Comparison of ENCODE assay signal across 15 mouse cellular contexts in the genomic region with DNA sequence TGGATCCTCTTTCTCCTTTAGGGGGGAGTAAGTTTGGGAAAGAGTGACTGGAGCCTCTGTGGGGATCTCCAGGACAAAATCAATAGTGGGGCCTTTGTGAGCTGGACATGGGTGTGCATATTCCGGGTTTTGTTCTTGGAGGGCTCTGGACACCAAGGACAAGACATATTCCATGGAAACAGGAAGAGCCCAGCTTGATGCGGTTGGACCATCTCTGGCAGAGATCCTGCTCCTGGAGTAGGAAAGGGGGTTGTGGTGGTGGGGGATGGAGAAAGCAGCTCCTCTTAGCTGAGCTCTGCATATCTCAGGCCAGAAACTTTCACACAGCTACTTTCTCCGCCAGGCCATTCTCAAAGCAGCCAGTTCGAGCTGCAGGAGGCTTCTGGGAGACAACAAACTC. TPM values are rescaled to one million over a fixed set of nuclear protein-coding genes. Genes with fewer than 3 reads are reported as not detected.
A peak's percentile ranks its signal among the peaks of the same experiment; 100 is the strongest.
DNase-seq lines count a peak whose midpoint lies in the region; ATAC-seq lines count a peak whose summit lies in the region.
"Had no signal": no experiment of that assay in that cellular context is flagged by ENCODE, and none has a peak within 500 bp of the region (broad histone marks: within the 10 kb centered on the region; RNA-seq: fewer than 3 reads in every experiment).

No protein-coding gene starts in this region.

- H3K9me3 ChIP-seq in heart, embryonic 16.5 days (replicated peaks; ENCODE audit: control insufficient read depth, low read length) = no peaks in the 10 kb centered on the region
- H3K9me3 ChIP-seq in heart, embryonic 11.5 days (replicated peaks; ENCODE audit: control insufficient read depth, low read length) = no peaks in the 10 kb centered on the region
- no peaks in the 10 kb centered on the region for H3K9me3 ChIP-seq in neural tube, embryonic 13.5 days
- no peaks in the 10 kb centered on the region for H3K9me3 ChIP-seq in neural tube, embryonic 15.5 days (replicated peaks)
- no peaks in the 10 kb centered on the region for H3K9me3 ChIP-seq in limb, embryonic 15.5 days
- H3K9me3 ChIP-seq in stomach, embryonic 16.5 days (replicated peaks; ENCODE audit: control insufficient read depth, low read length) = no peaks in the 10 kb centered on the region

- peak overlapping the region; percentile 52 for H3K27ac ChIP-seq in heart, embryonic 16.5 days (ENCODE audit: low read length)
- no peak overlapping the region for H3K27ac ChIP-seq in heart, embryonic 11.5 days (ENCODE audit: low read depth, low read length)
- peak overlapping the region; percentile 38; the same call in 1 of the 2 replicates for H3K27ac ChIP-seq in neural tube, embryonic 13.5 days (replicated peaks)
- no peak overlapping the region for H3K27ac ChIP-seq in neural tube, embryonic 15.5 days (replicated peaks)
- H3K27ac ChIP-seq in limb, embryonic 15.5 days = no peak overlapping the region
- peak overlapping the region; percentile 17; the same call in 1 of the 2 replicates for H3K27ac ChIP-seq in stomach, embryonic 16.5 days (ENCODE audit: low read length)
- H3K27ac ChIP-seq: macrophage had no signal

- H3K36me3 ChIP-seq in heart, embryonic 16.5 days (ENCODE audit: control insufficient read depth, insufficient read depth) = no peaks in the 10 kb centered on the region
- no peaks in the 10 kb centered on the region for H3K36me3 ChIP-seq in heart, embryonic 11.5 days (ENCODE audit: control insufficient read depth, insufficient read depth, low read length)
- H3K36me3 ChIP-seq in neural tube, embryonic 13.5 days = no peaks in the 10 kb centered on the region
- H3K36me3 ChIP-seq in neural tube, embryonic 15.5 days = no peaks in the 10 kb centered on the region
- no peaks in the 10 kb centered on the region for H3K36me3 ChIP-seq in limb, embryonic 15.5 days
- no peaks in the 10 kb centered on the region for H3K36me3 ChIP-seq in stomach, embryonic 16.5 days (ENCODE audit: control insufficient read depth, insufficient read depth, low read length)

- peaks cover 2% of the 10 kb centered on the region; the same call in 1 of the 2 replicates for H3K4me1 ChIP-seq in heart, embryonic 16.5 days (ENCODE audit: control insufficient read depth, insufficient read depth, low read length)
- peaks cover 8% of the 10 kb centered on the region for H3K4me1 ChIP-seq in heart, embryonic 11.5 days (ENCODE audit: control insufficient read depth, insufficient read depth, low read length)
- H3K4me1 ChIP-seq in neural tube, embryonic 13.5 days (replicated peaks) = no peaks in the 10 kb centered on the region
- no peaks in the 10 kb centered on the region for H3K4me1 ChIP-seq in neural tube, embryonic 15.5 days
- H3K4me1 ChIP-seq in limb, embryonic 15.5 days = no peaks in the 10 kb centered on the region
- no peaks in the 10 kb centered on the region for H3K4me1 ChIP-seq in stomach, embryonic 16.5 days (ENCODE audit: control insufficient read depth, insufficient read depth, low read length)

- ATAC-seq in heart, embryonic 16.5 days (replicated peaks; ENCODE audit: extremely low read depth, insufficient read depth, low FRiP score) = no peak
- ATAC-seq in heart, embryonic 11.5 days (replicated peaks; ENCODE audit: insufficient number of reproducible peaks, low FRiP score, low TSS enrichment) = no peak
- no peak for ATAC-seq in neural tube, embryonic 13.5 days (ENCODE audit: low read depth)
- ATAC-seq in neural tube, embryonic 15.5 days (ENCODE audit: low FRiP score) = no peak
- no peak for ATAC-seq in limb, embryonic 15.5 days (ENCODE audit: insufficient number of reproducible peaks, low FRiP score, low TSS enrichment, low read depth)
- ATAC-seq in stomach, embryonic 16.5 days (ENCODE audit: insufficient read depth, low FRiP score) = no peak
- ATAC-seq: hindbrain, embryonic 16.5 days; Patski had no signal

- 37% methylated on average over 4 of the region's 4 CpGs for WGBS in heart, embryonic 16.5 days
- 22% methylated on average over 4 of the region's 4 CpGs for WGBS in heart, embryonic 11.5 days (ENCODE audit: insufficient replicate concordance)
- 65% methylated on average over 4 of the region's 4 CpGs for WGBS in neural tube, embryonic 13.5 days
- WGBS in neural tube, embryonic 15.5 days = 73% methylated on average over 4 of the region's 4 CpGs
- 60% methylated on average over 4 of the region's 4 CpGs for WGBS in limb, embryonic 15.5 days
- WGBS in stomach, embryonic 16.5 days = 52% methylated on average over 4 of the region's 4 CpGs

- no peaks in the 10 kb centered on the region for H3K27me3 ChIP-seq in heart, embryonic 16.5 days (ENCODE audit: control insufficient read depth, insufficient read depth, low read length)
- H3K27me3 ChIP-seq in heart, embryonic 11.5 days (ENCODE audit: control insufficient read depth, insufficient read depth, low read length) = peaks cover 3% of the 10 kb centered on the region; the same call in 1 of the 2 replicates
- no peaks in the 10 kb centered on the region for H3K27me3 ChIP-seq in neural tube, embryonic 13.5 days
- H3K27me3 ChIP-seq in neural tube, embryonic 15.5 days (replicated peaks) = no peaks in the 10 kb centered on the region
- H3K27me3 ChIP-seq in limb, embryonic 15.5 days = 0 out of 2 replicates have a peak, but pooled peaks cover 8% of the 10 kb centered on the region
- no peaks in the 10 kb centered on the region for H3K27me3 ChIP-seq in stomach, embryonic 16.5 days (ENCODE audit: control insufficient read depth, insufficient read depth, low read length)

- DNase-seq in testis, postnatal 10 days (ENCODE audit: low spot score) = no peak
- DNase-seq in frontal cortex, adult 2 months (ENCODE audit: extremely low spot score in 1 of 2, low spot score in 1 of 2) = no peak
- DNase-seq: adrenal gland, adult 2 months; left cerebral cortex, postnatal 4 days; right cerebral cortex, postnatal 14 days had no signal

- peak overlapping the region; percentile 31 for H3K4me2 ChIP-seq in heart, embryonic 16.5 days (ENCODE audit: low read depth, low read length)
- H3K4me2 ChIP-seq in heart, embryonic 11.5 days = no peak overlapping the region; the same call in 1 of the 2 replicates
- H3K4me2 ChIP-seq in neural tube, embryonic 13.5 days = no peak overlapping the region
- no peak overlapping the region for H3K4me2 ChIP-seq in neural tube, embryonic 15.5 days
- no peak overlapping the region for H3K4me2 ChIP-seq in limb, embryonic 15.5 days
- H3K4me2 ChIP-seq in stomach, embryonic 16.5 days (ENCODE audit: low read depth, low read length) = no peak overlapping the region

- H3K9ac ChIP-seq in heart, embryonic 16.5 days (ENCODE audit: low read length) = peak overlapping the region; percentile 25; the same call in 1 of the 2 replicates
- no peak overlapping the region for H3K9ac ChIP-seq in heart, embryonic 11.5 days (ENCODE audit: low read depth, low read length)
- 0 out of 2 replicates have a peak overlapping the region, but pooled peaks have one; percentile 38 for H3K9ac ChIP-seq in neural tube, embryonic 13.5 days
- no peak overlapping the region for H3K9ac ChIP-seq in neural tube, embryonic 15.5 days (replicated peaks)
- no peak overlapping the region for H3K9ac ChIP-seq in limb, embryonic 15.5 days
- peak overlapping the region; percentile 49; the same call in 1 of the 2 replicates for H3K9ac ChIP-seq in stomach, embryonic 16.5 days (ENCODE audit: low read length)

- peak overlapping the region; percentile 42 for H3K4me3 ChIP-seq in heart, embryonic 16.5 days (ENCODE audit: low read length)
- no peak overlapping the region for H3K4me3 ChIP-seq in heart, embryonic 11.5 days (ENCODE audit: low read depth, low read length)
- H3K4me3 ChIP-seq in neural tube, embryonic 13.5 days = peak overlapping the region; percentile 22; the same call in 1 of the 2 replicates
- no peak overlapping the region for H3K4me3 ChIP-seq in neural tube, embryonic 15.5 days (replicated peaks)
- H3K4me3 ChIP-seq in limb, embryonic 15.5 days = peak overlapping the region; percentile 8; the same call in 1 of the 2 replicates
- H3K4me3 ChIP-seq in stomach, embryonic 16.5 days (replicated peaks; ENCODE audit: low read length) = peak overlapping the region; percentile 27
- H3K4me3 ChIP-seq: erythroblast, embryonic 14.5 days had no signal

RNA-seq across cellular contexts. Expression of a gene that starts 3.4 kb away (rescaled TPM):
- polyA plus RNA-seq in heart, embryonic 16.5 days (2015; fragmentation: Nextera tagmentation; extraction: Ambion mirVana) = 42.9 and 53.3 TPM in 2 replicates
- 8.9 and 9.7 TPM in 2 replicates for polyA plus RNA-seq in heart, embryonic 11.5 days (2014; fragmentation: Nextera tagmentation; extraction: Ambion mirVana)
- 41.2 and 43.7 TPM in 2 replicates for polyA plus RNA-seq in neural tube, embryonic 13.5 days (2015; fragmentation: Nextera tagmentation; extraction: Ambion mirVana)
- polyA plus RNA-seq in neural tube, embryonic 15.5 days (2015; fragmentation: Nextera tagmentation; extraction: Ambion mirVana) = 29.8 and 45.8 TPM in 2 replicates
- polyA plus RNA-seq in limb, embryonic 15.5 days (2015; fragmentation: Nextera tagmentation; extraction: Ambion mirVana) = 54.1 and 62.0 TPM in 2 replicates
- 75.8 and 81.7 TPM in 2 replicates for polyA plus RNA-seq in stomach, embryonic 16.5 days (2015; fragmentation: Nextera tagmentation; extraction: Ambion mirVana)
- polyA plus RNA-seq in frontal cortex, adult 2 months (2012; rRNA removed) = 1.2 TPM in 2 replicates
- polyA plus RNA-seq: erythroblast, embryonic 14.5 days; macrophage had no signal

RNA-seq across cellular contexts. Expression of a gene that starts 57.6 kb away (rescaled TPM):
- polyA plus RNA-seq in heart, embryonic 16.5 days (2015; fragmentation: Nextera tagmentation; extraction: Ambion mirVana) = 0.33 and 0.49 TPM in 2 replicates
- 0.07 and 0.24 TPM in 2 replicates for polyA plus RNA-seq in heart, embryonic 11.5 days (2014; fragmentation: Nextera tagmentation; extraction: Ambion mirVana)
- 5.1 and 5.6 TPM in 2 replicates for polyA plus RNA-seq in neural tube, embryonic 13.5 days (2015; fragmentation: Nextera tagmentation; extraction: Ambion mirVana)
- 9.5 and 9.6 TPM in 2 replicates for polyA plus RNA-seq in neural tube, embryonic 15.5 days (2015; fragmentation: Nextera tagmentation; extraction: Ambion mirVana)
- 0.74 and 0.78 TPM in 2 replicates for polyA plus RNA-seq in limb, embryonic 15.5 days (2015; fragmentation: Nextera tagmentation; extraction: Ambion mirVana)
- 3.0 and 4.2 TPM in 2 replicates for polyA plus RNA-seq in stomach, embryonic 16.5 days (2015; fragmentation: Nextera tagmentation; extraction: Ambion mirVana)
- polyA plus RNA-seq in frontal cortex, adult 2 months (2012; rRNA removed) = 63.6 and 64.7 TPM in 2 replicates
- polyA plus RNA-seq: erythroblast, embryonic 14.5 days; macrophage had no signal

Comparison
In these comparisons a context has a peak if more than half of its experiments do, and no peak if none do; other contexts are left out.
1. H3K27ac ChIP-seq: peak in heart, embryonic 16.5 days (single experiment), neural tube, embryonic 13.5 days (single experiment) and stomach, embryonic 16.5 days (single experiment); none in heart, embryonic 11.5 days (single experiment), neural tube, embryonic 15.5 days (single experiment) and limb, embryonic 15.5 days (single experiment).
2. H3K4me3 ChIP-seq: peak in heart, embryonic 16.5 days (single experiment), neural tube, embryonic 13.5 days (single experiment), limb, embryonic 15.5 days (single experiment) and stomach, embryonic 16.5 days (single experiment); none in heart, embryonic 11.5 days (single experiment) and neural tube, embryonic 15.5 days (single experiment).
3. H3K9ac ChIP-seq: peak in heart, embryonic 16.5 days (single experiment), neural tube, embryonic 13.5 days (single experiment) and stomach, embryonic 16.5 days (single experiment); none in heart, embryonic 11.5 days (single experiment), neural tube, embryonic 15.5 days (single experiment) and limb, embryonic 15.5 days (single experiment).